Mouse (Mus musculus) heart, adult 2 months (tissue): ENCODE measurements around the gene Gm19345.

ENCODE experiments used
- CTCF ChIP-seq: fragments of 200-600 bp; IDR thresholded peaks from 2 replicates; pipeline ENCODE4 v1.8.1; 2022; ENCODE audit warnings: antibody characterized with exemption, mild to moderate bottlenecking, moderate library complexity
- EP300 ChIP-seq: fragments of 200-500 bp; IDR thresholded peaks from 2 replicates; pipeline ENCODE4 v1.6.1; 2011; ENCODE audit warnings: low read depth, low read length, control low read depth; ENCODE audit not compliant: insufficient read depth
- POLR2A ChIP-seq: fragments of 200-500 bp; IDR thresholded peaks from 2 replicates; pipeline ENCODE4 v1.6.1; 2011; ENCODE audit warnings: mild to moderate bottlenecking, low read depth, low read length, control low read depth; ENCODE audit not compliant: insufficient read depth

DNA sequence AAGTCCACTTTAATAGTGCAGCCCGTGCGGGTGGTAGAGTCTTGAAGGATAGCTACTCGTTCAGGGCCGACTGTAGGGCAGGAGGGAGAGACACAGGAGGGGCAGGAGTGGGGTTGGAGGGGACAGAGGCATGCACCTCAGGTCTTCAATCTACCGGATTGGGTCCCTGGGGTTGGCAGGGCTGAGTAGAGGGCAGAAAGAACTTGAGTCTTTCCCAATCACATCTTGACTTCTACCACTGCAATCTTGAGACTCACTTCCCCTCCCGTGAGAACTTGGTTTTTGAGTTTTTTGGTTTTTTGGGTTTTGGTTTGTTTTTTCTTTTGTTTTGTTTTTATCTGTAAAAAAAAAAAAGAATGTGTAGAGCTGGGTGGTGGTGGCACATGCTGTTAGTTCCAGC lies 4.5 kb downstream of the Gm19345 start:
- TF ChIP-seq CTCF (no peak), POLR2A (no peak), EP300 (no peak)
